Mouse (Mus musculus): Measurements from ENCODE around the gene C130073F10Rik.
"Not testable (repeated sequence)": the region's sequence is repeated elsewhere in the genome, so short reads cannot be mapped to it uniquely, and the experiment has no call there.

C130073F10Rik gene

DNA sequence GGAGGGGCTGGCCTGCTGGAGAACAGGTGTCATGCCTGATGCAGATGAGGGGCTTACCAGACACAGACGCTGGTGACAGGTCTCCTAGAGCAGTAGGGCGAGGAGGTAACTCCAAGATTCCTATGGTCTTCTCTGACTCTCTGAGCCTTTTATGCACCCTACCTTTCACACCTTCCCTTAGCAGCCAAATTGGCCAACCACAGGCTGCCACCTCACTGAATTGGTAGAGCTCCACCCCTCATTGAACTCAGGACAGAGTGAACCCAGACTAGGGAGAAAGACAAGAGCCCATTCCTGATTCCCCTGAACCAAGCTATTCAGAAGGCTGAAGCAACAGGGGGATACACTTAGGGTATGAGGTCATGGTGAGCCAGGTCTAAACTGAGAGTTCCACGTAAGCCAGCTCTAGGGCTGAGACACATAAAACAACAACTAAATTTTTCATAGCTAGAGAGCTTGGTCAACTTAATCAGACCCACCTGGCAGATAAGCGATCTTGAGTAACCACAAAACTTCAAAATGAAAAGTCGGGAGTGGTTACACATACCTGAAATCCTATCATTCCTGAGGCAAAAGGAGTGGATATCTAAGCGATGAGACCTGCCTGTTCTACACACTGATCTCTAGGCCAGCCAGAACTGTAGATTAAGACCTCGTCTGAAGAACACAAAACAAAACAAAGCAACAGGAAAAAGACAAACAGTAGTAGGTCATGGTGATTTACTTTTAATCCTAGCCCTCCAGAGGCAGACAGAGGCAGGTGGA lies at the start of gene C130073F10Rik:
Gene C130073F10Rik, minus strand, starts transcription at position 134 of the 765 bp plus-strand sequence.
- DNase-seq (ENCODE audit: low spot score), result no peak

DNA sequence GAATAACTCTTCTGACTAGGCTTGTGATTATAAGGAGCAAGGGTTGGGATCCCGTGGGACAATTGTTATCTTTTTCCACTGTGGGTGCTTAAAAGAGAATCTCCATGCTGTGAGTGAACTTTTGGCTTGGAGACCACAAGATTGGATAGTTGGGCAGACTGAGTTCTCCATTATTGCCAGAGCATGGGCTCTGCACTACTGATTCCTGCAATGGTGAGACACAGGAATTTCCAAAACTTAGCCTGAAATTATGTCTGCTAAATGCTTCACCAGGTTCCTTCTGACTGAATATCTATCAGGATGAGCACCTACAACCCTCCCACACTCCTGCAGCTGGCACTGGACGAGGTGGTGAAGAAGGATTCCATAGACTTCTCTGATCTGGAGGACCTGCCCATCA lies 46.5 kb upstream of the C130073F10Rik start, which contains the start of gene Gm12794:
Gene Gm12794, plus strand, starts transcription at position 301 of the 400 bp plus-strand sequence.
- not testable (repeated sequence) for DNase-seq (ENCODE audit: low spot score)

DNA sequence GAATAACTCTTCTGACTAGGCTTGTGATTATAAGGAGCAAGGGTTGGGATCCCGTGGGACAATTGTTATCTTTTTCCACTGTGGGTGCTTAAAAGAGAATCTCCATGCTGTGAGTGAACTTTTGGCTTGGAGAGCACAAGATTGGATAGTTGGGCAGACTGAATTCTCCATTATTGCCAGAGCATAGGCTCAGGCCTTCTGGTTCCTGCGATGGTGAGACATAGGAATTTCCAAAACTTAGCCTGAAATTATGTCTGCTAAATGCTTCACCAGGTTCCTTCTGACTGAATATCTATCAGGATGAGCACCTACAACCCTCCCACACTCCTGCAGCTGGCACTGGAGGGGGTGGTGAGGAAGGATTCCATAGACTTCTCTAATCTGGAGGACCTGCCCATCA lies 15.2 kb upstream of the C130073F10Rik start, which contains the start of gene Gm12800:
Gene Gm12800, plus strand, starts transcription at position 301 of the 400 bp plus-strand sequence.
- not testable (repeated sequence) for DNase-seq (ENCODE audit: low spot score)

DNA sequence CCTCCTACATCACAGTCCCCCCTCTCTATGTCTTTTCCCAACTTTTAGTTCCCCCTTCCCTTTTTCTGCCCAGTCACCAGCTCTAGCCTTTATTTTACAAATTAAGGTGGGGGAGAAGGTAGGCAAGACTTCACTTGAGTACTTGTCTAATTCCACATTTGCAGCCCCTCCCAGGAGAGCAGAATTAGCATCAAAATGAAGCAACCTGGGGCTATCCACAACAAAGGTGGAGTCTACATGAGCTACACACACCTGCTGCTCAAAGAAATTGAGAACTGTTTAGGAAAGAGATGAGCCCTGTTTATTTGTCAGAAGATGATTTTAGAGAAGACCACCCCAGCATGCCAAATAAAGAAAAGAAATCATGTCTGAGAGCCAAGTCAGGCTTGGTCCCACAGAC lies 4.2 kb downstream of the C130073F10Rik start:
- no peak for DNase-seq (ENCODE audit: low spot score)

DNA sequence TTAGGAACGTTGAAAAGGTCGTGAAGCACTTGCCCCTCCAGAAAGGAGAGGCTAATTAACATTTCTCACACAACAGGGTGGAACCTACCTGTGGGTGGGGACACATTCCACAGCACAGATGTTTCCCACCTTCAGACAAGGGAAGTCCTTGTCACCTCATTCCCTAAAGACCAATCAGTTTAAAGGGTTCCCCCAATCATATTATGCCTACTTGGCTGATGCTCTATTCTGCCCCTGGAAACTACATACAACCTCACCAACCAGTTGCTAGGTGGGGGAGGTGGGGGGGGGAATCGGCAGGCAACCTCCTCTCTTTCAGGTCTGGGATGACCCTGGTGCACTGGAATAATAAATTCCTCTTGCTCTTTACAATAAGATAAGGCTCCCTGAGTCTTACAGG lies 9.9 kb downstream of the C130073F10Rik start:
- DNase-seq (ENCODE audit: low spot score), result no peak

DNA sequence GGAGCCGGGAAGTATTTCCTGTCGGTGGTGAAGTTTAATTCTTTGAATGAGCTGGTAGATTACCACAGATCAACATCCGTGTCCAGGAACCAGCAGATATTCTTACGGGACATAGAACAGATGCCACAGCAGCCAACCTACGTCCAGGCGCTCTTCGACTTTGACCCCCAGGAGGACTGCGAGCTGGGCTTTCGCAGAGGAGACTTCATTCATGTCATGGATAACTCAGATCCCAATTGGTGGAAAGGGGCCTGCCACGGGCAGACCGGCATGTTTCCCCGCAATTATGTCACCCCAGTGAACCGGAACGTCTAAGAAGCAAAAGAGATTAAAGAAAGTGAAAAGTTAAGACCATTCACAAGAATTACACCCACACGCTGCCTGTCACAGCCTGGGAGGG lies 17.9 kb downstream of the C130073F10Rik start:
- DNase-seq (ENCODE audit: low spot score), result not testable (repeated sequence)

DNA sequence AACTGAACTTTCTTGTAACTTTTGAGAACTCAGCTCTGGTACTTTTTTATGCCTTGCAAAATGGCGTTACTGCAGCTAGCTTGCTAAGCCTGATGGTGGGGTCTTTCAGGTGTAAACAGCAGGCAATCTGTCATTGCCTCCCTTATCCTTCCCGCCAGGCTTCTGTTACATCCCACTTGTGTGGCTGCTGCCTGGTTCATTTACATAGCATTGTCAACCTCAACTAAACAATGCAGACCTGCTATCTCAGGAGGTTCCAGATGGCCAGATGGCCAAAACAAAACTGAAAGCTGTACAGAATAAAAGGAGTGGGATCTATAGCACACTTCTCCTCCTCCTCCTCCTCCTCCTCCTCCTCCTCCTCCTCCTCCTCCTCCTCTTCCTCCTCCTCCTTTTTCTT lies 21.6 kb downstream of the C130073F10Rik start:
- DNase-seq (ENCODE audit: low spot score), result not testable (repeated sequence)

DNA sequence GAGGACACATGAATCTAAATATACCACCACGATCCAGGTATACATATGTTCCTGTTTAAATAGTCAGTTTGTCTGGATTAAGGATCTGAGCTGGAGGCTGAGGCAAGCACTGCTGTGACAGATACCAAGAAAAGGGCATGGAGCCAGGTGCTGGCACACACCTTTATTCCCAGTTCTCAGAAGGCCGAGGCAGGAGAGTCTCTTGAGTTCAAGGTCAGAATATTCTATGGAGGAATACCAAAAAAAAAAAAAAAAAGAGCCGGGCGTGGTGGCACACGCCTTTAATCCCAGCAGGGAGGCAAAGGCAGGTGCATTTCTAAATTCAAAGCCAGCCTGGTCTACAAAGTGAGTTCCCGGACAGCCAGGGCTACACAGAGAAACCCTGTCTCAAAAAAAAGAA lies 31.3 kb downstream of the C130073F10Rik start:
- DNase-seq (ENCODE audit: low spot score), result no peak

DNA sequence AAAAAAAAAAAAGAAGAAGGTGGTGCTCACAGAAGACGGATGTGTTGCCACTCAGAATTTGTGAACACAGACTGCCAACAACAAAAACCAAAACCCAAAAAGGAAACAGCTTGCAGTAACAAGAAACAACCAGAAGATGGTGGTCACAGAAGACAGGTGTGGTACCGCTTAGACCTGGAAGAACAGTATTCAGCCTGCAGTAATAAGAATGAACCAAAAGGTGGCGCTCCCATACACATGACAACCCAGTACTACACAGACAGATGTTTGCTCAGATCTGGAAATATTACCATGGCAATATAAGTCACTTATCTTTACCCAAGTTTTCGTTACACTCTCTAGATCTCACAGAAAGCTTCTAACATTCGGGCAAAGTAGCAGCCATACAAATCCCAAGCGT lies 32.7 kb downstream of the C130073F10Rik start:
- DNase-seq (ENCODE audit: low spot score), result peak; percentile 29

DNA sequence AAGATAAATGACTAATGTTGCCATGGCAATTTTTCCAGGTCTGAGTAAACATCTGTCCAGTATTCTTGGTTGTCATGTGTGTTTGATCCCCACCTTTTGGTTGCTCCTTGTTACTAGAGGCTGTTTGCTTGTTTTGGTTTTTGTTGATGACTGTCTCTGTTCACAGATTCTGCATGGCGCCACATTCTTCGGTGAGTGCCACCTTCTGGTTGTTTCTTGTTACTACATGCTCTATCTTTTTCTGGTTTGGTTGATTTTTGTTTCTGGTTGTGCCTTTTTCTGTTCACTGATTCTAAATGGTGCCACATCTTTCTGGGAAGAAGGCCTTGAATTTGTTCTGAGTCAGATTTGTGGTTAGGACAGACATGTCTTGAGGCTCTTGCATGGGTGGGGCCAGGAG lies 42.7 kb downstream of the C130073F10Rik start:
- DNase-seq (ENCODE audit: low spot score), result no peak

DNA sequence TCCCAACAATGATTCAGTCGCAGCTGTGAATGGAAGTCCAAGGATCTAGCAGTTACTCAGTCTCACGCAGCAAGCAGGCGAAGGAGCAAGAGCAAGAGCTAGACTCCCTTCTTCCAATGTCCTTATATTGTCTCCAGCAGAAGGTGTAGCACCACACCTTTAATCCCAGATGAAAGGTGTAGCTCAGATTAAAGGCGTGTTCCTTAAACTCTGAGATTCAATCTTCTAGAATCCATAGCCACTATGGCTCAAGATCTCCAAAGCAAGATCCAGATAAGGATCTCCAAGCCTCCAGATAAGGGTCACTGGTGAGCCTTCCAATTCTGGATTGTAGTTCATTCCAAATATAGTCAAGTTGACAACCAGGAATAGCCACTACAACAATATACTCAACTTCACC lies 49.7 kb downstream of the C130073F10Rik start, which contains the start of gene B020004J07Rik:
Gene B020004J07Rik, minus strand, starts transcription at position 101 of the 400 bp plus-strand sequence.
- DNase-seq (ENCODE audit: low spot score), result not testable (repeated sequence)

All from layer of hippocampus, adult 9-10 months (tissue).